Mouse (Mus musculus) bone marrow macrophage, adult 2 months (primary cell): Measurements from ENCODE around the gene Dhrs3.

Source experiments
- CTCF ChIP-seq: IDR thresholded peaks from 2 replicates; pipeline ENCODE4 v1.5.1; 2012; ENCODE audit warnings: low read depth, mild to moderate bottlenecking, low read length, moderate library complexity
- POLR2A ChIP-seq: IDR thresholded peaks from 2 replicates; pipeline ENCODE4 v1.6.1; 2012; ENCODE audit warnings: mild to moderate bottlenecking, low read depth, low read length, borderline replicate concordance

DNA sequence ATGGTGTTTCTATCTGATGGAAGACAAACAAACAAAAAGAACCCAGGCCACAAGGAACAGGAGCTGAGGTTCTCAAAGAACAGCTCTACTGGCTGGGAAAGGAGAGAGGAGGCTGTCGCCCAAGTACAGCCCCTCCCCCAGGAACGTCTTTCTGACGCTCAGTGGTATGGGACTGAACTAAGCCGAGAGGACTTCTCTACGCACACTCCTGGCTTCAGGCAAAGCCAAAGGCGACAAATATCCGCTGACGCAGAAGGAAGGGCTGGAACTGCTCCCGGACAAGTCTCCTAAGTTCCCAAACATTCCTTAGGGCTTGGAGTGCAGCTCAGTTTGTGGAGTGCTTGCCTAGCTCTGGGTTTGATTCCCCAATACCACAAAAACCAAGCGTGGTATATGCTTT, 37.7 kb downstream of the Dhrs3 start:
- no peak for TF ChIP-seq POLR2A
- TF ChIP-seq CTCF = no peak
